Mouse (Mus musculus) urinary bladder, adult 18-20 months (tissue): ENCODE data around the gene Ptprn2.

Experiments
- DNase-seq, 2 experiments: peaks; one replicate each; pipeline ENCODE4 v3.0.0; 2022; ENCODE audit warnings: low spot score in 2 of 2, mixed read lengths in 2 of 2

Gene Ptprn2

GRCm38 (mm10) chr12:116485591-116486403, at the start of gene Ptprn2:
TSS of gene Ptprn2 (plus strand) at chr12:116485720.
- DNase-seq = peak; percentile 2 to 11

GRCm38 (mm10) chr12:116436125-116436524, 49.4 kb upstream of the Ptprn2 start:
- no peak for DNase-seq

- DNase-seq = no peak
Measured at GRCm38 (mm10) chr12:116438591-116438990, 46.9 kb upstream of the Ptprn2 start.

- DNase-seq = no peak
Measured at GRCm38 (mm10) chr12:116442184-116442583, 43.3 kb upstream of the Ptprn2 start.

GRCm38 (mm10) chr12:116449536-116449935, 36.0 kb upstream of the Ptprn2 start:
- no peak for DNase-seq

GRCm38 (mm10) chr12:116460379-116461065, 25.0 kb upstream of the Ptprn2 start:
- no peak for DNase-seq

GRCm38 (mm10) chr12:116467030-116467429, 18.5 kb upstream of the Ptprn2 start:
- no peak for DNase-seq

- no peak for DNase-seq
Measured at GRCm38 (mm10) chr12:116468348-116468747, 17.2 kb upstream of the Ptprn2 start.

GRCm38 (mm10) chr12:116469096-116469495, 16.4 kb upstream of the Ptprn2 start:
- DNase-seq = no peak

GRCm38 (mm10) chr12:116473264-116473663, 12.3 kb upstream of the Ptprn2 start:
- no peak for DNase-seq

- no peak for DNase-seq
Measured at GRCm38 (mm10) chr12:116473761-116474160, 11.8 kb upstream of the Ptprn2 start.

GRCm38 (mm10) chr12:116474676-116475075, 10.8 kb upstream of the Ptprn2 start:
- DNase-seq = no peak

GRCm38 (mm10) chr12:116478771-116479170, 6.7 kb upstream of the Ptprn2 start:
- DNase-seq = no peak

- no peak for DNase-seq
Measured at GRCm38 (mm10) chr12:116481921-116482320, 3.6 kb upstream of the Ptprn2 start.

GRCm38 (mm10) chr12:116483581-116483980, 1.9 kb upstream of the Ptprn2 start:
- no peak for DNase-seq

- no peak for DNase-seq
Measured at GRCm38 (mm10) chr12:116484991-116485390, 529 bp upstream of the Ptprn2 start.

GRCm38 (mm10) chr12:116486404-116486730, 847 bp downstream of the Ptprn2 start:
- DNase-seq = no peak

- DNase-seq = no peak
Measured at GRCm38 (mm10) chr12:116488836-116489235, 3.3 kb downstream of the Ptprn2 start.

- DNase-seq = no peak
Measured at GRCm38 (mm10) chr12:116490575-116491356, 5.2 kb downstream of the Ptprn2 start.

- no peak for DNase-seq
Measured at GRCm38 (mm10) chr12:116498666-116499065, 13.1 kb downstream of the Ptprn2 start.

- no peak for DNase-seq
Measured at GRCm38 (mm10) chr12:116500652-116501051, 15.1 kb downstream of the Ptprn2 start.

GRCm38 (mm10) chr12:116512482-116512881, 27.0 kb downstream of the Ptprn2 start:
- DNase-seq = no peak
